Mouse (Mus musculus) MEL (cell line): ENCODE data around the gene Ptgs1.

Source experiments
- EP300 ChIP-seq, 2 experiments: IDR thresholded peaks; 2 replicates each; pipeline ENCODE4 v1.6.1; 2011; ENCODE audit warnings: improper control_type of control experiment in 2 of 2, low read length in 2 of 2, low read depth in 1 of 2, mild to moderate bottlenecking in 1 of 2
- HCFC1 ChIP-seq: IDR thresholded peaks from 2 replicates; pipeline ENCODE4 v1.6.1; 2012; ENCODE audit warnings: low read depth, mild to moderate bottlenecking, inconsistent platforms, low read length, improper control_type of control experiment, moderate library complexity
- NRF1 ChIP-seq: IDR thresholded peaks from 2 replicates; pipeline ENCODE4 v1.6.1; 2014; ENCODE audit warnings: low read depth, mild to moderate bottlenecking, inconsistent platforms, low read length, improper control_type of control experiment, moderate library complexity; ENCODE audit not compliant: poor library complexity, insufficient read depth, severe bottlenecking
- POLR2A ChIP-seq, 2 experiments: IDR thresholded peaks; 2 replicates each; pipeline ENCODE4 v1.6.1; 2011 to 2012; ENCODE audit warnings: low read length in 2 of 2, mild to moderate bottlenecking in 2 of 2, control low read depth in 1 of 2, improper control_type of control experiment in 1 of 2, low read depth in 1 of 2, moderate library complexity in 1 of 2; ENCODE audit not compliant: control insufficient read depth in 1 of 2, insufficient read depth in 1 of 2, poor library complexity in 1 of 2
- ZC3H11A ChIP-seq: IDR thresholded peaks from 2 replicates; pipeline ENCODE4 v1.6.1; 2012; ENCODE audit warnings: low read depth, mild to moderate bottlenecking, inconsistent platforms, low read length, improper control_type of control experiment

DNA sequence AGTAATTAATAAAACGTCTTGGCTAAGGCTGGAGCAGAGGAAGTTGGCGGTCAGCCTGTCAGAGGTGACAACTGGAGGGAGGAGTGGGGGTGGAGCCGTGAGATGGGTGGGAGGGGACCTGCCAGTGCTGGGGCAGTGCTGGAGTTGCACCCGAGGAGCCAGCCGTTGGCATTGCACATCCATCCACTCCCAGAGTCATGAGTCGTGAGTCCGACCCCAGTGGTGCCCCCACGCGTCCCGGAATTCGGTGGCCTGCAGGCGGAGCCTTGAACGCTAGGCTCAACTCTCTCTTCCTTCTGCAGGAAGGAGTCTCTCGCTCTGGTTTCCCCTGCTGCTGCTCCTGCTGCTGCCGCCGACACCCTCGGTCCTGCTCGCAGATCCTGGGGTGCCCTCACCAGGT is at the start of gene Ptgs1:
- TF ChIP-seq ZC3H11A (no peak), NRF1 (no peak), HCFC1 (no peak), POLR2A (IDR thresholded peaks at IDR 0.05; ENCODE audit: control insufficient read depth in 1 of 2, insufficient read depth in 1 of 2, low read depth in 1 of 2, low read length in 2 of 2, poor library complexity in 1 of 2) (no peak), EP300 (IDR thresholded peaks at IDR 0.05; ENCODE audit: low read depth in 1 of 2, low read length in 2 of 2) (no peak)
